Comparison of ENCODE assay signal across 7 mouse cellular contexts in the genomic region with DNA sequence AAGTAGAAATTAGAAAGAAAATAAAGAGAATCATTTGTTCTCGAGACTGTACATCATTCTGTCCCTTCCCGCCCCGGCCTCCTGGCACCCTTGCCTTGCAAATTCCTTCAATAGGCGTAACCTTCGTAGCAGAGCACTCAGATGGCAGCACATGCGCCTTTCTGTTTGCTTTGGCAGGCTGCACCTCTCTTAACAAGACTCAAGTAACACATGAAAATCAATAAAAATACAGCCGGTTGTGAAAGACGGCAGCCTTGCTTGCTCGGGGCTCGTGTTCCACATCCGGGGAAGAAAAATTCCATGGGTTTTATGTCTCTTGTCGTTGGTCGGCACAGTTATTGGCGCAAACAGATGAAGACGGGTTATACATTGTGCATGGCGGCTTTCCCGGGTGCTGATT.
DNase-seq lines count a peak whose midpoint lies in the region; ATAC-seq lines count a peak whose summit lies in the region.

No protein-coding gene starts in this region.

- DNase-seq in R1 (ENCODE audit: low read depth, low spot score) = peak; percentile 26
- peak; percentile 16 for DNase-seq in kidney, adult 18-20 months
- peak; percentile 73 for DNase-seq in lung, postnatal 10 days
- DNase-seq in right cerebral cortex, postnatal 4 days = no peak
- DNase-seq in spleen, postnatal 36 days (ENCODE audit: low spot score in 2 of 2) = no peak

- no peaks in the 10 kb centered on the region for H3K36me3 ChIP-seq in embryonic facial prominence, embryonic 15.5 days
- no peaks in the 10 kb centered on the region for H3K36me3 ChIP-seq in liver, embryonic 12.5 days

- 62% methylated on average over 17 of the region's 17 CpGs for WGBS in embryonic facial prominence, embryonic 15.5 days
- 77% methylated on average over 17 of the region's 17 CpGs for WGBS in liver, embryonic 12.5 days (ENCODE audit: insufficient replicate concordance)

- peak overlapping the region; percentile 8; the same call in 1 of the 2 replicates for H3K27ac ChIP-seq in embryonic facial prominence, embryonic 15.5 days (replicated peaks)
- H3K27ac ChIP-seq in liver, embryonic 12.5 days = no peak overlapping the region

- ATAC-seq in embryonic facial prominence, embryonic 15.5 days (ENCODE audit: insufficient number of reproducible peaks, low FRiP score, low TSS enrichment, low read depth) = no peak
- ATAC-seq in liver, embryonic 12.5 days = no peak

- no peaks in the 10 kb centered on the region for H3K27me3 ChIP-seq in embryonic facial prominence, embryonic 15.5 days
- no peaks in the 10 kb centered on the region for H3K27me3 ChIP-seq in liver, embryonic 12.5 days (replicated peaks)

- no peaks in the 10 kb centered on the region for H3K9me3 ChIP-seq in embryonic facial prominence, embryonic 15.5 days (replicated peaks)
- no peaks in the 10 kb centered on the region for H3K9me3 ChIP-seq in liver, embryonic 12.5 days (replicated peaks)

- H3K4me2 ChIP-seq in embryonic facial prominence, embryonic 15.5 days (replicated peaks) = peak overlapping the region; percentile 28; the same call in 1 of the 2 replicates
- H3K4me2 ChIP-seq in liver, embryonic 12.5 days = no peak overlapping the region

- no peak overlapping the region for H3K4me3 ChIP-seq in embryonic facial prominence, embryonic 15.5 days (replicated peaks)
- H3K4me3 ChIP-seq in liver, embryonic 12.5 days = no peak overlapping the region

- H3K9ac ChIP-seq in embryonic facial prominence, embryonic 15.5 days = no peak overlapping the region
- no peak overlapping the region for H3K9ac ChIP-seq in liver, embryonic 12.5 days

- H3K4me1 ChIP-seq in embryonic facial prominence, embryonic 15.5 days = 0 out of 2 replicates have a peak, but pooled peaks cover 3% of the 10 kb centered on the region
- H3K4me1 ChIP-seq in liver, embryonic 12.5 days = no peaks in the 10 kb centered on the region

Comparison
In these comparisons a context has a peak if more than half of its experiments do, and no peak if none do; other contexts are left out.
1. DNase-seq: peak in R1 (single experiment), kidney, adult 18-20 months (single experiment) and lung, postnatal 10 days (single experiment); none in right cerebral cortex, postnatal 4 days (single experiment) and spleen, postnatal 36 days (0 of 2).